Mouse (Mus musculus): ENCODE data around the gene C1qtnf9.

DNA sequence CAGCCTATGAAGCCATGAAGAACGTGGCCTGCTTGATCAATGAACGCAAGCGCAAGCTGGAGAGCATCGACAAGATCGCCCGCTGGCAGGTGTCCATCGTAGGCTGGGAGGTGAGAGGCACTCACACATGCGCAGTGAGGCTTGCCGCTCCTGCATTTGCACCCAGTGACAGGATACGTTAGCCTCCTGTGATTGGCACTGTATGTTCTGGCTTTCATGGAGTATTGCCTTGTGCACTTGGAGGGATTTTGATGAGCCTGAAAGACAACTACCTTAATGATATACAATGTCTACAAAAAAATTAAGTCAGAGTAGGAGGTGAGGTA lies 14.2 kb upstream of the C1qtnf9 start:
- TF ChIP-seq POLR2A (IDR thresholded peaks at IDR 0.05; ENCODE audit: low read depth, low read length) (no peak), CTCF (conservative IDR thresholded peaks at IDR 0.05; ENCODE audit: insufficient read depth, insufficient read length, low read depth, low read length) (no peak)
